Mouse (Mus musculus) embryonic facial prominence, embryonic 10.5 days (tissue): ENCODE measurements around the gene Col6a3. TPM values are rescaled to one million over a fixed set of nuclear protein-coding genes. Genes with fewer than 3 reads are reported as not detected.

Source experiments
- DNase-seq: peaks from one replicate; pipeline ENCODE4 v3.0.0-alpha.2; 2017; ENCODE audit warnings: low spot score
- H3K27ac ChIP-seq: fragments of 300-500 bp; sonication (generic); replicated peaks from 2 replicates; pipeline ENCODE4 v1.5.1; 2016; ENCODE audit warnings: mild to moderate bottlenecking
- H3K27me3 ChIP-seq: fragments of 300-500 bp; sonication (generic); replicated peaks from 2 replicates; pipeline ENCODE4 v1.6.1; 2016; ENCODE audit warnings: low read depth, mild to moderate bottlenecking; ENCODE audit not compliant: poor library complexity, severe bottlenecking
- H3K36me3 ChIP-seq: fragments of 300-500 bp; sonication (generic); replicated peaks from 2 replicates; pipeline ENCODE4 v1.6.1; 2016; ENCODE audit warnings: mild to moderate bottlenecking, moderate library complexity
- H3K4me1 ChIP-seq: fragments of 300-500 bp; sonication (generic); 2 replicates; pipeline ENCODE4 v1.6.1; 2016
- H3K4me3 ChIP-seq: fragments of 300-500 bp; sonication (generic); 2 replicates; pipeline ENCODE4 v1.5.1; 2016; ENCODE audit warnings: mild to moderate bottlenecking, moderate library complexity
- H3K9me3 ChIP-seq: fragments of 300-500 bp; sonication (generic); 2 replicates; pipeline ENCODE4 v1.6.1; 2016; ENCODE audit warnings: mild to moderate bottlenecking
- WGBS: fragments of 180-500 bp; shearing (Covaris S2); methylation state at CpG from one replicate; pipeline ENCODE4 v1.1.7; 2016; 5-methylcytosine and 5-hydroxymethylcytosine counted together
- polyA plus RNA-seq: library from polyadenylated mRNA; unstranded; fragments of >200 nt; fragmentation: Nextera tagmentation; extraction: Ambion mirVana; gene quantifications from 2 replicates; pipeline ENCODE4 v1.2.1, GENCODE M21; 2016

The Col6a3 gene
- polyA plus RNA-seq, 1 experiment from 2014 or later, result 6.6 TPM

DNA sequence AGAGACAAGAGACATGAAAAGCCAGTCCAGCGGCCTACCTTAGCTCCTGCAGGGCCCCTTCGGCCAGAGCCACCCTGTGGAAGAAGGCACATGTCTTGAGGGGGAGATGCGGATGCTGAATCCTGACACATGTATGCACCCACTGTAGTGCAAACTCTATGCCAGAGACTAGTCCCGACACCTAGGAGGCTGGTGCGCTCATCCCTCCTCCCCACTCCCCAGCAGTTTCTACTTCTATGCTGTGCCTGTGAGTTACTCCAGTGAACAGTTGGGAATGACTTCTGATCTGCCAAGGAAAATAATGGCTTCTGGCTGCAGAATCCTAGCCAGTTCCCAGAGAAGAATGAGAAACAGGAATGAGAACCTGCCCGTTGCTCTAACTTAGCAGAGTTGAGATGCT is 54.3 kb downstream of the Col6a3 start:
- Histone ChIP-seq H3K4me3 (no peak overlapping the region), H3K4me1 (peaks cover 11% of the 10 kb centered on the region), H3K27me3 (no peaks in the 10 kb centered on the region), H3K36me3 (no peaks in the 10 kb centered on the region; the same call in 1 of the 2 replicates), H3K9me3 (no peaks in the 10 kb centered on the region), H3K27ac (no peak overlapping the region)
- no peak for DNase-seq
- 81% methylated on average over 6 of the region's 6 CpGs for WGBS

DNA sequence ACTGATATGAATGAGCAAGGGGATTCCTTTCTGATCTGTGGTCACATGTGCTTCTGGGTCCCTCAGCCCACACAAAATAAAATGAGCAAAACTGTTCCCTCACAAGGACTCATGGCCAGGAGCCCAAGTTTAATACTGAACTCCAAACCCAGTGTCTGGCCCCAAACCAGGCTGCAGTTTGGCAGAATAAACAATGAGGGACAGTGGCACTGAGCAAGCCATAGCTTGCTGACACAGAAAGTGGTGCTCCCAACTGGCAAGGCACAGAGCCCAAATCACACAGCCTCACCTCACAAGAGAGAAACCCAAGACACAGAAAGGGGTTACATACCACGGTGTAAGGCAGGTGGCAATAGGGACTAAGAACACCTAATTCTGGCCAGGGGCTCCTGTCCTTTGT is 63.3 kb downstream of the Col6a3 start:
- 88% methylated on average over 1 of the region's 1 CpGs for WGBS
- peaks cover 7% of the 10 kb centered on the region for H3K4me1 ChIP-seq
- H3K4me3 ChIP-seq, result no peak overlapping the region
- H3K27ac ChIP-seq, result no peak overlapping the region
- no peak for DNase-seq
- H3K27me3 ChIP-seq, result no peaks in the 10 kb centered on the region; the same call in 1 of the 2 replicates
- no peaks in the 10 kb centered on the region; the same call in 1 of the 2 replicates for H3K36me3 ChIP-seq
- H3K9me3 ChIP-seq, result no peaks in the 10 kb centered on the region

GRCm38 (mm10) chr1:90779072-90779471 is 64.7 kb downstream of the Col6a3 start:
- WGBS, result 93% methylated on average over 7 of the region's 7 CpGs
- no peaks in the 10 kb centered on the region; the same call in 1 of the 2 replicates for H3K27me3 ChIP-seq
- no peak for DNase-seq

GRCm38 (mm10) chr1:90775477-90776241 is 68.1 kb downstream of the Col6a3 start:
- Histone ChIP-seq H3K4me3 (peak overlapping the region; percentile 29; the same call in 1 of the 2 replicates), H3K27me3 (no peaks in the 10 kb centered on the region; the same call in 1 of the 2 replicates), H3K4me1 (peaks cover 18% of the 10 kb centered on the region), H3K27ac (peak overlapping the region; percentile 75), H3K9me3 (no peaks in the 10 kb centered on the region), H3K36me3 (no peaks in the 10 kb centered on the region; the same call in 1 of the 2 replicates)
- 11% methylated on average over 10 of the region's 10 CpGs for WGBS
- peak; percentile 70 for DNase-seq

More at GRCm38 (mm10) chr1:90779072-90779471, 64.7 kb downstream of the Col6a3 start:
- Histone ChIP-seq H3K4me1 (peaks cover 10% of the 10 kb centered on the region), H3K9me3 (no peaks in the 10 kb centered on the region), H3K4me3 (no peak overlapping the region), H3K36me3 (no peaks in the 10 kb centered on the region; the same call in 1 of the 2 replicates), H3K27ac (no peak overlapping the region)

DNA sequence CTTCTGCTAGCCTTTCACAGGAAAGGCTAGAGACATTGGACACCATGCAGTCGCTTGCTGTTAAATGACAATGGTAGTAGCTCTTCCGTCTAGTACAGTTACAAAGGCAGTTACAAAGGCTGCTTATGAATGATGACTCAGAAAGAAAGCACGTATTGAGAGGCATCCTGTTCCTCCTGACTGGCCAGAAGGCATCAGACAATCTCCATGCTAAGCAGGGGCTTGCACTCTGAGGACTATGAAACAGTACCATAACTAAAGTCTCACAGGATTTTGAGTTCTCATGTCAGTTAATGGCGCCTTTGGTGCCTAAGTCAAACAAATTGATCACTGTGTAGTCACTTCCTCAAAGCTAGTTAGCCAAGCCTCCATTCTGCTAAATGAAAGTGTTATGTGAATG is 72.6 kb downstream of the Col6a3 start:
- H3K4me1 ChIP-seq, result peaks cover 22% of the 10 kb centered on the region
- WGBS, result 71% methylated on average over 4 of the region's 4 CpGs
- H3K9me3 ChIP-seq, result no peaks in the 10 kb centered on the region
- no peaks in the 10 kb centered on the region; the same call in 1 of the 2 replicates for H3K27me3 ChIP-seq
- H3K36me3 ChIP-seq, result no peaks in the 10 kb centered on the region
- no peak overlapping the region for H3K4me3 ChIP-seq
- no peak for DNase-seq
- H3K27ac ChIP-seq, result no peak overlapping the region

DNA sequence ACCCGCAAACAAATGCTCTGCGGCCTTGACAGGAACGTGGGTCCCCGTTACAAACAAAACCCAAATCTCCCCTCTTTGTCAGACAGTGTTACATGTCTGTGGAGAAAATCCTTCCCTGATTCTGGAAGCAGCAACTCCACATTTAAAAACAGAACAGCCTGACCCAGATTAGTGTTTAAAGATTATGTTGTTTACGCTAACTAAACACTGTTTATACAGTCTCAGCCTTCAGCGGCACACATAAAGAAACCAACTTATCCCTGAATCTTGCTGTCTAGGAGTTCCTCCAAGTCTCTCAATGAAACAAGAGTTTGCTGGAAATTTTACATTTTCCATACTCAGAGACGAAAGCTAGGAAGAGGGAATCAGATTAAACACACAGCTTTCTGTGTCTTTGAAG is 73.7 kb downstream of the Col6a3 start:
- H3K4me3 ChIP-seq, result no peak overlapping the region
- H3K27me3 ChIP-seq, result no peaks in the 10 kb centered on the region; the same call in 1 of the 2 replicates
- 85% methylated on average over 7 of the region's 7 CpGs for WGBS
- no peak for DNase-seq
- H3K27ac ChIP-seq, result no peak overlapping the region
- no peaks in the 10 kb centered on the region for H3K36me3 ChIP-seq
- H3K9me3 ChIP-seq, result no peaks in the 10 kb centered on the region
- H3K4me1 ChIP-seq, result peaks cover 12% of the 10 kb centered on the region; the same call in 1 of the 2 replicates

- H3K36me3 ChIP-seq, result no peaks in the 10 kb centered on the region
- H3K4me1 ChIP-seq, result peaks cover 12% of the 10 kb centered on the region; the same call in 1 of the 2 replicates
- no peaks in the 10 kb centered on the region for H3K9me3 ChIP-seq
- H3K27me3 ChIP-seq, result no peaks in the 10 kb centered on the region
- H3K4me3 ChIP-seq, result no peak overlapping the region
- WGBS, result 66% methylated on average over 7 of the region's 7 CpGs
- no peak overlapping the region for H3K27ac ChIP-seq
- no peak for DNase-seq
Measured at GRCm38 (mm10) chr1:90769301-90769700, 74.5 kb downstream of the Col6a3 start.

GRCm38 (mm10) chr1:90758091-90758673 is 85.6 kb downstream of the Col6a3 start:
- Histone ChIP-seq H3K4me3 (no peak overlapping the region), H3K4me1 (peaks cover 7% of the 10 kb centered on the region), H3K27ac (no peak overlapping the region), H3K27me3 (no peaks in the 10 kb centered on the region), H3K36me3 (no peaks in the 10 kb centered on the region), H3K9me3 (no peaks in the 10 kb centered on the region)
- WGBS, result 89% methylated on average over 4 of the region's 4 CpGs
- no peak for DNase-seq

- no peak for DNase-seq
- 57% methylated on average over 17 of the region's 17 CpGs for WGBS
- H3K4me1 ChIP-seq, result peaks cover 29% of the 10 kb centered on the region
- no peak overlapping the region for H3K4me3 ChIP-seq
- no peak overlapping the region for H3K27ac ChIP-seq
- no peaks in the 10 kb centered on the region for H3K9me3 ChIP-seq
- H3K36me3 ChIP-seq, result no peaks in the 10 kb centered on the region
- H3K27me3 ChIP-seq, result no peaks in the 10 kb centered on the region
Measured at GRCm38 (mm10) chr1:90753869-90754563, 89.8 kb downstream of the Col6a3 start.

- 71% methylated on average over 4 of the region's 4 CpGs for WGBS
- Histone ChIP-seq H3K36me3 (no peaks in the 10 kb centered on the region), H3K27ac (0 out of 2 replicates have a peak overlapping the region, but pooled peaks have one; percentile 1), H3K9me3 (no peaks in the 10 kb centered on the region), H3K27me3 (no peaks in the 10 kb centered on the region), H3K4me3 (no peak overlapping the region), H3K4me1 (peaks cover 29% of the 10 kb centered on the region)
- DNase-seq, result no peak
Measured at GRCm38 (mm10) chr1:90751221-90751620, 92.5 kb downstream of the Col6a3 start.

DNA sequence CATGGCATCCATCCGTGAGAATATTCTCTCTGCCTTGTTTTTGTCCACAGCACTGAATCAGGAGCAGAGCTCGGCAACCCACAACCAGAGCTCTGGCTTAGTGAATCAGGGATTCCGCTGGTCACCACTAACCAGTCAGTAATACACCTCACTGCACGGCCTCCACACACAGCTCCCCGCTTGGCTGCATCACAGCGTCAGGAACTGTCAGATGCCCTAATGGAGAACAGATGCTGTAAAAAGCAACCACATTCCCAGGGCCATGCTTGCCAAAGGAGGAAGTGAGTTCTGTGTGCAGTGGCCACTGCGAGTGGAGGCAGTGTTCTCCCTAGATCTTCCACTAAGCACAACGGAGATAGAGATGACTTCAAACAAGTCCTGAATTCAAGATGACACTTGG is 93.6 kb downstream of the Col6a3 start:
- H3K9me3 ChIP-seq, result no peaks in the 10 kb centered on the region
- 35% methylated on average over 8 of the region's 8 CpGs for WGBS
- peak overlapping the region; percentile 72 for H3K27ac ChIP-seq
- DNase-seq, result peak; percentile 79
- peaks cover 33% of the 10 kb centered on the region for H3K4me1 ChIP-seq
- H3K36me3 ChIP-seq, result no peaks in the 10 kb centered on the region
- no peaks in the 10 kb centered on the region for H3K27me3 ChIP-seq
- no peak overlapping the region for H3K4me3 ChIP-seq

- DNase-seq, result no peak
- H3K27ac ChIP-seq, result no peak overlapping the region
- H3K9me3 ChIP-seq, result no peaks in the 10 kb centered on the region
- no peak overlapping the region for H3K4me3 ChIP-seq
- WGBS, result 70% methylated on average over 4 of the region's 4 CpGs
- H3K4me1 ChIP-seq, result peaks cover 43% of the 10 kb centered on the region
- no peaks in the 10 kb centered on the region for H3K36me3 ChIP-seq
- H3K27me3 ChIP-seq, result no peaks in the 10 kb centered on the region
Measured at GRCm38 (mm10) chr1:90748544-90748943, 95.2 kb downstream of the Col6a3 start.
